Mouse (Mus musculus) heart, embryonic 12.5 days (tissue): ENCODE data around the gene St3gal2. TPM values are rescaled to one million over a fixed set of nuclear protein-coding genes. Genes with fewer than 3 reads are reported as not detected.
"Not testable (repeated sequence)": the region's sequence is repeated elsewhere in the genome, so short reads cannot be mapped to it uniquely, and the experiment has no call there.

Experiments used
- ATAC-seq: fragments of 200-750 bp; cut with Nextera tagmentation; 2 replicates; pipeline ENCODE4 v1.8.0; 2017; ENCODE audit warnings: moderate TSS enrichment, moderate library complexity; ENCODE audit not compliant: insufficient number of reproducible peaks, low FRiP score
- H3K27ac ChIP-seq: fragments of 300-500 bp; sonication (generic); 2 replicates; pipeline ENCODE4 v1.5.1; 2016; ENCODE audit warnings: mild to moderate bottlenecking, moderate library complexity; ENCODE audit not compliant: poor library complexity, severe bottlenecking
- H3K27me3 ChIP-seq: fragments of 300-500 bp; sonication (generic); replicated peaks from 2 replicates; pipeline ENCODE4 v1.6.1; 2016; ENCODE audit warnings: mild to moderate bottlenecking, moderate library complexity
- H3K36me3 ChIP-seq: fragments of 300-500 bp; sonication (generic); 2 replicates; pipeline ENCODE4 v1.6.1; 2016; ENCODE audit warnings: mild to moderate bottlenecking, moderate library complexity
- H3K4me1 ChIP-seq: fragments of 300-500 bp; sonication (generic); replicated peaks from 2 replicates; pipeline ENCODE4 v1.6.1; 2016; ENCODE audit warnings: mild to moderate bottlenecking
- H3K4me2 ChIP-seq: fragments of 300-500 bp; sonication (generic); 2 replicates; pipeline ENCODE4 v1.6.1; 2016; ENCODE audit warnings: mild to moderate bottlenecking, moderate library complexity
- H3K4me3 ChIP-seq: fragments of 300-500 bp; sonication (generic); 2 replicates; pipeline ENCODE4 v1.5.1; 2016; ENCODE audit warnings: mild to moderate bottlenecking
- H3K9ac ChIP-seq: fragments of 300-500 bp; sonication (generic); 2 replicates; pipeline ENCODE4 v1.6.1; 2016; ENCODE audit warnings: mild to moderate bottlenecking, moderate library complexity
- H3K9me3 ChIP-seq: fragments of 300-500 bp; sonication (generic); replicated peaks from 2 replicates; pipeline ENCODE4 v1.6.1; 2016; ENCODE audit warnings: mild to moderate bottlenecking, moderate library complexity
- WGBS: fragments of 180-500 bp; shearing (Covaris S2); methylation state at CpG from one replicate; pipeline ENCODE4 v1.1.7; 2016; 5-methylcytosine and 5-hydroxymethylcytosine counted together
- microRNA-seq: library from miRNA; unstranded; fragments of <30 nt; microRNA quantifications from one replicate; pipeline ENCODE4, GENCODE M21; 2017
- polyA plus RNA-seq: library from polyadenylated mRNA; unstranded; fragments of >200 nt; fragmentation: Nextera tagmentation; extraction: Ambion mirVana; gene quantifications from 2 replicates; pipeline ENCODE4 v1.2.1, GENCODE M21; 2016

St3gal2 gene
- polyA plus RNA-seq, 1 experiment from 2014 or later, result 27.6 TPM

DNA sequence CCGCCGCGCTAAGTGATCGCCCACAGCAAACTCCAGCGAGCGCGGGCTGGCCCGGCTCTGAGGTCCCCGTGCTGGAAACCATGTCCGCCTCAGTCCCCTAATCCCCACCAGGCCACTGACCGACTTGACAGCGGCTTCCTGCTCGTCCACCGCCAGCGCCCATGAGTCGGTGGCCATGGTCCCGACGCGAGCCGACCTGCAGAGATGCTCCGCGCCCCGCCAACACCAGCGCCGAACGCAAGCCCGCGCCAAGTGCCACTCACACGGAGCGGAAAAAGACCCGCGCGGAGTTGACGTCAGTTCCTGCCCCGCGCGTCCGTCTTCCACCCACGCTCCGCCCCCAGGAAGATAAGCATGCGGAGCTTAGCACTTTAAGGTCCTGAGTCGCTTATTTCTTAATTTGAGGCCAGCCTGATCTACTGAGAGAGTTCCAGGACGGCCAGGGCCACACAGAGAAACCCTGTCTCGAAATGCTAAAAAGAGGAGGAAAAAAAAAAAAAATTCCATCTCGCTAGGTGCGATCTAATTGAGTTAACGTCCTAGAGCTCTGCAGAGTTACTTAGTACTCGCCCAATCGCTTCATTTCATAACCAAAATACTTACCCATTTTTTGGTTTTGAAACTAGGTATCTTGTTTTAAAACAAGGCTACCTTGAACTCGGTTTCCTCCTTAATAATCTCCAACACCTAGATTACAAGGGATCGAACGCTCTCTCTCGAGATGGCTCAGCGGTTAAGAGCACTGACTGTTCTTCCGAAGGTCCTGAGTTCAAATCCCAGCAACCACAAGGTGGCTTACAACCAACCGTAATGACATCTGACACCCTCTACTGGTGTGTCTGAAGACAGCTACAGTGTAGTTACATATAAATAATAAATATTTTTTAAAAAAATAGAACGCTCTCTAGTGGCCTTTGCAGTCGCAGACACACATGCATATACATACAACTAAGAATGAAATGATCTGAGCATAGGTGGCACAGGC is 78.1 kb downstream of the St3gal2 start, which contains the start of gene Ddx19a:
Ddx19a (minus strand) TSS at position 254 of the 985 bp plus-strand sequence.
- peaks cover 16% of the 10 kb centered on the region for H3K4me1 ChIP-seq
- peaks cover 13% of the 10 kb centered on the region; the same call in 1 of the 2 replicates for H3K36me3 ChIP-seq
- H3K9ac ChIP-seq, result peak within 1 kb of the TSS; percentile 90
- H3K4me2 ChIP-seq, result peak within 1 kb of the TSS; percentile 76
- ATAC-seq, result peak; percentile 95
- H3K27ac ChIP-seq, result peak within 1 kb of the TSS; percentile 84
- peak within 1 kb of the TSS; percentile 94 for H3K4me3 ChIP-seq
- WGBS, result 4% methylated on average over 58 of the region's 58 CpGs
- no peaks in the 10 kb centered on the region for H3K27me3 ChIP-seq
- H3K9me3 ChIP-seq, result no peaks in the 10 kb centered on the region

- H3K27me3 ChIP-seq, ATAC-seq, H3K27ac ChIP-seq, H3K4me3 ChIP-seq, H3K4me1 ChIP-seq, H3K9me3 ChIP-seq, H3K9ac ChIP-seq, H3K4me2 ChIP-seq: not testable (repeated sequence)
- peaks cover 56% of the 10 kb centered on the region for H3K36me3 ChIP-seq
- 79% methylated on average over 9 of the region's 10 CpGs for WGBS
Observed at GRCm38 (mm10) chr8:111010230-111010991, 90.7 kb downstream of the St3gal2 start.

Small RNAs within 50 kb of the gene (microRNA-seq; reads per million reads assigned to microRNA genes)
- gene Mir3473d, result 1.4 reads per million

Other genes starting within 250 kb of the St3gal2 start
- 12.9 and 14.3 TPM in 2 replicates for gene Mtss1l, start 198.4 kb upstream of the St3gal2 start, polyA plus RNA-seq
- 0.13 and 0.32 TPM in 2 replicates for gene Il34, start 114.0 kb upstream of the St3gal2 start, polyA plus RNA-seq
- gene Cog4, start 73.3 kb upstream of the St3gal2 start, polyA plus RNA-seq, result 65.2 and 65.7 TPM in 2 replicates
- 106 and 110 TPM in 2 replicates for gene Sf3b3, start 73.1 kb upstream of the St3gal2 start, polyA plus RNA-seq
- 10.0 and 10.2 TPM in 2 replicates for gene Fuk, start 17.4 kb upstream of the St3gal2 start, polyA plus RNA-seq
- 14.9 and 16.3 TPM in 2 replicates for gene Ddx19a, start 77.9 kb downstream of the St3gal2 start, polyA plus RNA-seq
- 5.4 and 5.7 TPM in 2 replicates for gene Ddx19b, start 111.8 kb downstream of the St3gal2 start, polyA plus RNA-seq
- 49.3 and 52.3 TPM in 2 replicates for gene Aars, start 113.2 kb downstream of the St3gal2 start, polyA plus RNA-seq
- 10.9 and 11.6 TPM in 2 replicates for gene Exosc6, start 136.4 kb downstream of the St3gal2 start, polyA plus RNA-seq
- gene Clec18a, start 172.5 kb downstream of the St3gal2 start, polyA plus RNA-seq, result not detected in 2 replicates
- gene Pdpr, start 174.7 kb downstream of the St3gal2 start, polyA plus RNA-seq, result 16.2 and 18.1 TPM in 2 replicates